Mouse (Mus musculus) lung, adult 2 months (tissue): ENCODE data around the gene Aak1. TPM values are rescaled to one million over a fixed set of nuclear protein-coding genes. Genes with fewer than 3 reads are reported as not detected.
A peak's percentile ranks its signal among the peaks of the same experiment; 100 is the strongest.

Experiments used
- DNase-seq: peaks from one replicate; pipeline ENCODE4 v3.0.0; 2022
- H3K4me1 ChIP-seq: fragments of 200-500 bp; 2 replicates; pipeline ENCODE4 v1.6.1; 2011; ENCODE audit warnings: low read length; ENCODE audit not compliant: control insufficient read depth, insufficient read depth
- H3K4me3 ChIP-seq: fragments of 200-500 bp; replicated peaks from 2 replicates; pipeline ENCODE3; 2011; ENCODE audit warnings: low read depth, mild to moderate bottlenecking, control low read depth, low read length; ENCODE audit errors: extremely low read depth
- CTCF ChIP-seq: fragments of 200-500 bp; IDR thresholded peaks from 2 replicates; pipeline ENCODE4 v1.5.1; 2011; ENCODE audit warnings: mild to moderate bottlenecking, low read length, control low read depth; ENCODE audit not compliant: insufficient read depth
- POLR2A ChIP-seq: fragments of 200-500 bp; IDR thresholded peaks from 2 replicates; pipeline ENCODE4 v1.6.1; 2011; ENCODE audit warnings: low read depth, mild to moderate bottlenecking, control low read depth, low read length, borderline replicate concordance; ENCODE audit errors: extremely low read depth
- WGBS: fragments of 180-500 bp; shearing (Covaris S2); methylation state at CpG from one replicate; pipeline ENCODE4 v1.1.7; 2018; 5-methylcytosine and 5-hydroxymethylcytosine counted together
- polyA plus RNA-seq: library from polyadenylated mRNA; depleted of rRNA; stranded (reverse); fragments of >200 nt; gene quantifications from 2 replicates; pipeline ENCODE4 v1.2.3, GENCODE M21; 2012

Gene Aak1
- polyA plus RNA-seq, 1 experiment, result 17.7 TPM

DNA sequence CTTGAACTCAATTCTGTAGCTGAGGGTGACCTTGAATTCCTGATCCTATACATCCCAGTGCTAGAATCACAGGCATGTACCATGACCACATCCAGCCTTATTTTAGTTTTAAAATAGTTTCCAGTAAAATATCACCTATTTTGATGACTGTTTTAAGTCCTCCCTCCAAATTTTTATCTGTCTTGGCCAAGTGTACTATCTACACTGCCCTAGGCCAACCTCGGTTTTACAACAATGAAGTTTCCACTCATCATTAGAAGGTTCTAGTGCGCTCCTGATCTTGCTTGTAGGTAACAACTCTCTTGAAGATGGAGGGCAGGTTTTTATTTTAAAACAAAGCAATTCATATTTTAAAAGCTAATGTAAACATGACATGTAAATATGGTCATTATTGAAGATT is 57.9 kb downstream of the Aak1 start:
- Histone ChIP-seq H3K4me3 (no peak overlapping the region), H3K4me1 (peaks cover 8% of the 10 kb centered on the region)
- 88% methylated on average over 2 of the region's 2 CpGs for WGBS
- DNase-seq, result no peak
- TF ChIP-seq CTCF (no peak), POLR2A (no peak)

DNA sequence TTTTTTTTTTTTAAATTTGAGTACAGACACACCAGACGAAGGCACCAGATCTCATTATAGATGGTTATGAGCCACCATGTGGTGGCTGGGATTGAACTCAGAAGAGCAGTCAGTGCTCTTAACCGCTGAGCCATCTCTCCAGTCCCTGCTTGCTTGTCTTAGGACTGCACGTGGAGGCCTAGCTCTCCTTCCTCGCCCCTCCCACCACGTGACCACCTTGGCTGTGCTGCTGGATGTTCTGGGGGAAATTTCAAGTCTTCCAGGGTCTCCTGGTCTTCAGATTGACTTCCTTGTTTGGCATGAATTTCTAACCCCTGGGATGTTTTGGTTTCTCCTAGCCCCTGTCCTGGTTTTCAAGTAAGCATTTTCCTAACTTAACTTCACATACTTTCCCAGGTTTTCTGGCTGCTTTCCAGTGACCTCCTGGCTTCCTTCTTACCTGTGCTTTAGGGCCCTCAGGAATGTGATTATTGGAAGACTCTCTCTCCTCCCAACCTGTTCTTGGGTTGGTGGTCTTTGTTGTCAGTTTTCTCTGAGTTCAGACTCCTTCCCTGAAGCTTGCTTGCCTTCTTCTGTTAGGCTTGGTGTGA is 59.3 kb downstream of the Aak1 start:
- peaks cover 8% of the 10 kb centered on the region for H3K4me1 ChIP-seq
- no peak for DNase-seq
- TF ChIP-seq CTCF, result no peak
- no peak for TF ChIP-seq POLR2A
- H3K4me3 ChIP-seq, result no peak overlapping the region
- 63% methylated on average over 5 of the region's 5 CpGs for WGBS

DNA sequence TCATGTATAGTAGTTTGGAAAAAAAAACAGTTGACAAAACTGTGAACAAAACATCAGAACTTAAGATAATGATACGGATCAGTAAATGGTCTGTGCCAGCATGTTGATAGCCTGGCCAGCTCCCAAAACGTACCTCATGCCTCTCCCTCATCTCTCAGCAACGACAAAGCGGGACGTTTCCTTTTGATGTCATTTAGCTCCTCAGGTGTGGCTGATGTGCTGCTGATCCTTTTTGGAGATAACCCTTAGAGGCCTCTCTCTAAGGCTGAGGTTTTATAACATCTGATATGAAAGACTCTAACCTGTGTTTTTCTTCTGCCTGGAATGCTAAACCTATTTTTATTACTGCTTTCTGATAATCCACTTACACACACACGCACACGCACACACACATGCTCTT is 60.6 kb downstream of the Aak1 start:
- H3K4me1 ChIP-seq, result peaks cover 8% of the 10 kb centered on the region
- no peak for DNase-seq
- no peak overlapping the region for H3K4me3 ChIP-seq
- 61% methylated on average over 7 of the region's 7 CpGs for WGBS
- TF ChIP-seq CTCF (no peak), POLR2A (no peak)

DNA sequence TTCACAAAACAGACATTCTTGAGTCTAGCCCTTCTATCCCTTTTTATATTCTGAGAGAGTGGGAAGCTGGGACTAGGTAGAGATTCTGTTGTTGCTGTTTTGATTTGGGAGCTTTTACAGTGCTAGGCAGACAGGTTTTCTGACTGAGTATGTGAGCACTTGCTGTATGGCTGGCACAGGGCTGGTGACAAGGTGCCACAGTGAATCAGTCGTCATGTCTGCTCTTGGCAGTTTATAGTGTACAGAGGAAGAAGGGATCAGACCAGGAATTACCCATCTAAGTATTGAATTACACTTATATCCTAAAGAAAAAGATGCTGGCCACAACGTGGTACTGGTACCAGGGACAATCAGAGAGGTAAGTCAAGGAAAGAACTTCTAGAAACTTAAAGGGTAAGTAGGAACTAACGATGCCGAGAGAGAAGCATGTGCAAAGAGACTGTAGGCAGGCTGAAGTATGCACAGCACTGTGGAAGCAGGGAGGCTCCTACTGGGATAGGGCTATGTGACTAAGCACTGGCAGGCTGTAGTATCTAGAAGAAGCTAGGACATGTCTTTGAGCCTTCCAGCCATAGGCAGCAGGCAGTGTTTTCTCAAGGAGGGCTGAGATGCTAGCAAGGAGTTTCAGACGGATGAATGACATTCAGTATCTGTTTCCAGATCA is 67.0 kb downstream of the Aak1 start:
- 78% methylated on average over 5 of the region's 5 CpGs for WGBS
- H3K4me3 ChIP-seq, result no peak overlapping the region
- peaks cover 10% of the 10 kb centered on the region for H3K4me1 ChIP-seq
- no peak for TF ChIP-seq POLR2A
- no peak for TF ChIP-seq CTCF
- no peak for DNase-seq

DNA sequence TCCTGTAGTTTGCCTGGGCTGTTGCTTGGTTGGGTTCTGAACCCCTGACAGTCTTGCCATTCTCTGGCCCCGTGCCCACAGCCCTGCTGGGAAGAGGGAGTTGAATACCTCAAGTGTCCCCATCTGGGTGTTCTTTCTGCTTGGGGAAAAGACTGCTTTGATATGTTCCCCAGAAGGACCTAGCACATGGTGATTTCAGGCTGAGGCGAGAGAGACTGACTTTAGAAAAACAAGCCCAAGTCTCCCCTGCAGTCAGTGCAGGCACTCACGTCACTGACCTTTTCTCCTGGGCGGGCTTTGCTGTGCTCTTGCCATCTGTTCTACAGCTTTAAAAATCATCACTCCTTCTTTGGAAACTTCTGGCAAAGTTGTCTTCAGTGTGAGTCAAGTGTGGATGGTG is 67.9 kb downstream of the Aak1 start:
- no peak for DNase-seq
- no peak overlapping the region for H3K4me3 ChIP-seq
- peaks cover 10% of the 10 kb centered on the region for H3K4me1 ChIP-seq
- TF ChIP-seq CTCF (no peak), POLR2A (no peak)
- WGBS, result 63% methylated on average over 4 of the region's 4 CpGs

DNA sequence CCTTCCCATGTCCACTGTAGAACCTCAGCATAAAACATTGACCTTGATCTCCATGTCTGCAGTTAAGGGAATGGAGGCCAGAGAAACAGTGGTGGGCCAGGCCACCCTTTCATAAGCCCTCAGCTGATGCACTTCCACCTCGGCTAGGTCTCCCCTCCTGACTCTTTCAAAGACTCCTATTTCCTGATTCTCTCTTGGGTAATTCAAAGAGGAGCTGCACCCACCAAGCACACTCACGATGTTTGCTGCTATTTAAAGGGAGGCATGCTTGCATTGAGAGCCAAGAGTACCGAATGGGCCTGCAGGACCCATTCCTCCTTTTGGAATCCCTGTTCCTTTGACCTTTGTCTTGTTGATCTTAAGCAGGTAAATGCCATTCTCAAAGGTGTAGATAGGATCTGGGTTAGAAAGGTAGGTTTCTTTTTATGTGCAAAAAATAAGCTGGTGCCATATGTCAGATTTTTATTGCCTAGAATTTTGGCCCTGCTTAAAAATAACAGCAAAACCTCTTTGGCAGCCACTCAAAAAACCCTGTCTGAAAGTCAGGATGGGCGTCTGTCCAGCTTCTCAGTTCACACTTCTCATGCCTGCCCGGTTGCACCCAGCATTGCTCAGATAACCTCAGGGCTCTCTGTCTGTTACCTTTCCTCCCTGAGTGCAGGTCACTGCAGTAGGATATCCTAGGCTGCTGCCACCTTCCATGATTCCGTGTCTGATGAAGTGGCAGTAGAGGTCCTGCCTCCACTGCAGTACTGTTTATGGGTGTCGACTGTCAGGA is 68.9 kb downstream of the Aak1 start:
- WGBS, result 22% methylated on average over 7 of the region's 7 CpGs

DNA sequence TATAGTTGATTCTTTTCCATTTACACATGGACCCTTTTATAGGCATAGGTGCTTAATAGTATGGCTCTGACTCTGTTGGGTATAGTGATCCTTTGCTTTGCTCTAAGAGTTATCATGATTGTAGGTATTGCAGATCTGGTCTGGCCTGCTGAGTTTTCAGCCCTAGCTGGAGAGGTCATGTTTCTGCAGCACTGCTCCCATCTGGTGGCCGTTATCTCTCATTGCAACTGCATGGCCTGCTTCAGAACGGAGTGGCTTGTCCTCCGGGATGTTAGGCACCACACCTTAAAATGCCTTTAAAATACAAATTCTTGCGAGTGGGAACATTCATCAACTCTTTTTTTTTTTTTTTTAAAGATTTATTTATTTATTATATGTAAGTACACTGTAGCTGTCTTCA is 72.6 kb downstream of the Aak1 start:
- DNase-seq, result peak; percentile 46
- TF ChIP-seq POLR2A (no peak), CTCF (peak; percentile 99)
- 21% methylated on average over 4 of the region's 4 CpGs for WGBS
- Histone ChIP-seq H3K4me1 (peaks cover 10% of the 10 kb centered on the region), H3K4me3 (no peak overlapping the region)

More for the DNA sequence above, 68.9 kb downstream of the Aak1 start:
- Histone ChIP-seq H3K4me3 (no peak overlapping the region), H3K4me1 (peaks cover 10% of the 10 kb centered on the region)
- no peak for DNase-seq
- TF ChIP-seq POLR2A (no peak), CTCF (no peak)

DNA sequence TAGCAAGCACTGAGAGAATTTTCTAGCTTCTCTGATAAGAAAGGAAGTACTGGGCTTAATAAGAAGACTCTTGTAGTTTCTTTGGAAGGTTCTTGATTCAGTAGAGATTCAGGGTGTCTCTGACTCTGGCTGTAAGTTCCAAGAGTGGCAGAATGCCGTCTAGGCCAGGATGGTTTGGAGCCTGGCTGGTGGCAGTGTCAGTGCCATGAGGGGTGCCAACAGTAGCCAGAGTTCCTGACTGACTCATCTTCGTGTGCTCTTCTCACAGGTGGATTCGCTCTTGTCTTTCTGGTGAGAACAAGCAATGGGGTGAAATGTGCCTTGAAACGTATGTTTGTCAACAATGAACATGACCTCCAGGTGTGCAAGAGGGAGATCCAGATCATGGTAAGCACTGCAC is 75.4 kb downstream of the Aak1 start:
- H3K4me3 ChIP-seq, result no peak overlapping the region
- TF ChIP-seq CTCF (no peak), POLR2A (no peak)
- WGBS, result 89% methylated on average over 4 of the region's 4 CpGs
- H3K4me1 ChIP-seq, result peaks cover 2% of the 10 kb centered on the region; the same call in 1 of the 2 replicates
- no peak for DNase-seq

DNA sequence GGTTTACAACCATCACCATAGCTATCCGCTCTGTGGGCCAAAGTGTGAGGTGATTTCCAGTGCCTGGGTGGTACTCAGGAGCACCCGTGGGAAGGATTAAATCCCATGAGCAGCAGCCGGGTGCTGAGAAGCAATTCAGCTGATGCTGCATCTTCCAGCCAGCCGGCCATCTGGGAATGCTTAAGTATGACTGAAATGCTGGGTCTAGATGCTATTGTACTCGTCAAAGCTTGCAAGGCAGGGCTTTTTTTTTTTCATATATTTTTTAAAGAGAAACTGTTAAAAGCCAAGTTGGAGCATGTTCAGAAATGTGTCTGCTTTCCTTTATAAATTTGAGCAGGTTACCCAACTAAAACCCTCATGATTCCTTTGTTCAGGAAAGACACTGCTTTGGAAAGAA is 85.2 kb downstream of the Aak1 start:
- TF ChIP-seq CTCF (no peak), POLR2A (no peak)
- 76% methylated on average over 5 of the region's 5 CpGs for WGBS
- no peak for DNase-seq
- Histone ChIP-seq H3K4me3 (no peak overlapping the region), H3K4me1 (no peaks in the 10 kb centered on the region)
